Mouse (Mus musculus): ENCODE measurements at regions not wholly inside any gene's neighbourhood (a gene's known extent, or its start where the extent isn't known, plus 50 kb on each side); places are given as distances from the start of the nearest gene placed in this dataset.
A peak's percentile ranks its signal among the peaks of the same experiment; 100 is the strongest.
"Not testable (repeated sequence)": the region's sequence is repeated elsewhere in the genome, so short reads cannot be mapped to it uniquely, and the experiment has no call there.

- DNase-seq, result not testable (repeated sequence)
Observed at GRCm38 (mm10) chr9:114149041-114149440, 92.1 kb downstream of the Susd5 start.

GRCm38 (mm10) chr9:114189371-114189770 is 132.4 kb downstream of the Susd5 start:
- not testable (repeated sequence) for DNase-seq

GRCm38 (mm10) chr9:114201036-114201435 is 128.9 kb upstream of the Bcl2a1c start:
- DNase-seq, result peak in 1 of 2 experiments; percentile 14

GRCm38 (mm10) chr9:114240528-114240927 is 89.4 kb upstream of the Bcl2a1c start:
- DNase-seq, result not testable (repeated sequence)

- DNase-seq, result not testable (repeated sequence)
Observed at GRCm38 (mm10) chr9:114279678-114280077, 50.3 kb upstream of the Bcl2a1c start.

All from cerebellum, postnatal 25 days (tissue).